Mouse (Mus musculus) kidney, adult 9 months (tissue): ENCODE results near the gene Kcnc2.

Experiments used
- DNase-seq: peaks from one replicate; pipeline ENCODE4 v3.0.0; 2022

The Kcnc2 gene

GRCm38 (mm10) chr10:112397194-112397593 is 126.3 kb downstream of the Kcnc2 start:
- DNase-seq: peak; percentile 4

GRCm38 (mm10) chr10:112400591-112401404 is 129.9 kb downstream of the Kcnc2 start:
- no peak for DNase-seq

DNA sequence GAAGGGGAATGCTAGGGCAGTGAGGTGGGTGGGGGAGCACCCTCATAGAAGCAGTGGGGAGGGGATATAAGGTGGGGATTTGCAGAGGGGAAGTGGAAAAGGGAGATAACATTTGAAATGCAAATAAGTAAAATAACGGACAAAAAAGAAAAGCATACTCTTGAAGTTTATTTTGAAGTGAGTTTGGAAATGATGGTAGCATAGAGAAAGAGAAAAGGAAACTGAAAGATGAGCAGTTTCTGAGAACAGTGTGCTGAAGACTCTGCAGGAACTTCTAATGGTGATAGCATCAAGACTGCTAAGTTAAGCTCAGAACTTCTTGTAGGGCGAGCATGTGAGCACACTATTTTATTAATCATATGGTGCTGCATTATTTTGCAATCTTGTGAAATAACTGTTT is 138.6 kb downstream of the Kcnc2 start:
- DNase-seq: no peak

DNA sequence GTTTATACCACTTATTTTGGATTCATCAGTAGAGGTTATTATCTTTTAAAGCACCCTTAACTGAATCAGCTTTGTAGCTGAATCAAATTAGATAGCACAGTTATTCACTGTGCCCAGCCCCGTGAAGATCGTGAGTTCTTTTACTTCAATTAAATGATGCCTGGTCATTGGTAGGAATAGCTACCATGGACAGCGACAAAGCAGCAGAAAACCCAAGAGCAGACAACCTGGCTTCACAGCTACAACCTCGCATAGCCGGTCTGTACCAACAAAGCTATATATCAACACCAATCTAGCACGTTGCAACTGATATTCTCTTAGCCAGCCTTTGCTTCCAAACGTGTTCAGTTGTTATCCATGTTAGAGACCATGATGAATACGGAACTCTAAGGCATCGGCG is 152.4 kb downstream of the Kcnc2 start:
- DNase-seq: no peak

- DNase-seq: no peak
Observed at GRCm38 (mm10) chr10:112436950-112437349, 166.0 kb downstream of the Kcnc2 start.

GRCm38 (mm10) chr10:112444640-112445039 is 173.7 kb downstream of the Kcnc2 start:
- DNase-seq: no peak

- no peak for DNase-seq
Observed at GRCm38 (mm10) chr10:112450910-112451309, 180.0 kb downstream of the Kcnc2 start.

DNA sequence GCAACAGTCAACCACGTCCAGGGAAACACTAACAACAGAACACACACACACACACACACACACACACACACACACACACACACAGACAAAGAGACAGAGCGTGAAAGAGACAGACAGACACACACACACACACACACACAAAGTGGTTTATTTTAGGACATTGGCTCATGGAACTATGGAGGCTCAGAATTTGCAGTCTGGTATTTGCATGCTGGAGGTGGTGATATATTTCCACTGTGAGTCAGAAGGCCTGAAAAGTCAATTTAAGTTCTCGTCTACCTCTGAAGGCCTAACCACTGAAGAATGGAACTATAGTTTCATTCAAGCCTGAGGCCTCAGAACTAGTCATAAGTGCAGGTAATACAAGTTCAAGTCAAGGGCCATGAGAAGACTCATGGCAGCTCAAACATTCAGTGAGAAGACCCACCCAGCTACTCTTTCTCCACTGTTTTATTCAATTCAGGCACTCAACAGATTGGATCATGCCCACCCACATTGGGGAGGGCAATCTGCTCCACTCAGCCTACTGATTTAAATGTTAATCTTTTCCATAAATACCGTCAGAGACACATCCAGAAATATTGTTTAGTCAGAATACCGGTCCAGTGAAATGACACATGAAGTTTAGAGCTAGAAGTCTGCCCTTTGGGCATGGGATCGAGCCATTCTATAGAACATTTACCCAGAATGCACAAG is 197.9 kb downstream of the Kcnc2 start:
- DNase-seq: no peak

DNA sequence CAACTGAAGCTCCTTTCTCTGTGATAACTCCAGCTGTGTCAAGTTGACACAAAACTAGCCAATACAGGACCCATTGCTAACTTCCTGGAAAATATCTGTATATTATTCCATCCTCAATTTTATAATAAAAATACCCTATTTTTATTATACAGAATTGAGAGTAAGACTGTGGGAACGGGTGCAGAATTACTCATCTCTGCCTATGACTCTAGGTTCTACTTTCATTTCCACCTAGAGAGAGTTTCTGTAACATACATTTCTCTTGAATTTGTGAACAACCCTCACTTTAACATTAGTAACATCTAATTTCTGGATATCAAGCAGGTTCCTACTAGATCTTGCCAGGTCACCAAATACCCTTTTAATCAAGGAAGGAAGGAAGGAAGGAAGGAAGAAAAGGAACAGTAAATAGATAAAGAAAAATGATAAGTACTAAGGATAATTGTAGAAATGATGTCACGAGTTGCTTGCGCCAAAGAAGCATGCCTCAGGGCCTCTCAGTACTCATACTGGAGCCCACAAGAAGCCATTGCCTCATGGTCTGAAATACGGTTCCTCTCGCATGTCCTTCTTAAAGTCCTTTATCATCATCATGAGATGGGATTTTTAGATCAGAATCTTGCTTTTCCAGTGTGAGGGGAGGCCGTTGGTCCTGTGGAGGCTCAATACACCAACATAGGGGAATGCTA is 203.3 kb downstream of the Kcnc2 start:
- DNase-seq: no peak

- DNase-seq: no peak
Observed at GRCm38 (mm10) chr10:112481461-112481860, 210.5 kb downstream of the Kcnc2 start.

- DNase-seq: no peak
Observed at GRCm38 (mm10) chr10:112481921-112482607, 211.1 kb downstream of the Kcnc2 start.

DNA sequence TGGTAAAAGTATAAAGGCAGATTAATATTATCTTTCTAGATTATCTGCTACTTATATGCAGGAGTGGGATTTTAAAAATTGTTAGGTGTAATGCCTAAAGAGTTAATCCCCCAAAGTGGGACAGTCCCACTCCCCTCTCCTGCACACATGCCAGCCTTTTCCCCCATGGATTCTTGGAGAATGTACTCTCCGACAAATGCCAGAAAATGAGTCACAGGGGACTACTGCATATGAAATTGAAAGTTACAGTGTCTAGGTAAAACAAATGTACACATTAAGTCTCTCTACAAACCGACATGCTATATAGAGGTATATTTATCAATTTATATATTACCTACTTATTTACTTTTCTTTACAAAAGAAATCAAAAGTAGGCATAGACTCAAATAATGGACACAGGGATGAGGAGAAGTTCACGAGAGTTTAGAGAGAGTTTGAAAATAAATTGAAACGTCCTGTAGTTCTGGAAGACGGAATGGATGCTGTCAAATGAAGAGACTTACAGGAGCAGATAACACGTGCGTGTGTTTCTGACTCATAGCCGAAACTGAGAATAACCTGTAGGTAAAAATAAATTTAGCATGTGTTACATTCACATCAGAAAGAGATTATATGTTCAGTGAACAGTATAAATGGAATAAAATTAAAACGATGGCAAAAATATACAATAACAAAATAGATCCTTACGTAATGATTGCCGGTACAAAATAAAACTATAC is 213.6 kb downstream of the Kcnc2 start:
- no peak for DNase-seq

GRCm38 (mm10) chr10:112485819-112486218 is 214.9 kb downstream of the Kcnc2 start:
- DNase-seq: no peak

- no peak for DNase-seq
Observed at GRCm38 (mm10) chr10:112488751-112489150, 217.8 kb downstream of the Kcnc2 start.
